Mouse (Mus musculus) forebrain, postnatal 0 days (tissue): ENCODE data around the gene Zfp2. TPM values are rescaled to one million over a fixed set of nuclear protein-coding genes. Genes with fewer than 3 reads are reported as not detected.

Experiments used
- ATAC-seq: fragments of 200-750 bp; cut with Nextera tagmentation; 2 replicates; pipeline ENCODE4 v1.8.0; 2017; ENCODE audit warnings: mild to moderate bottlenecking, moderate library complexity
- DNase-seq: peaks from one replicate; pipeline ENCODE4 v3.0.0-alpha.2; 2015
- H3K27ac ChIP-seq: fragments of 300-500 bp; sonication (generic); 2 replicates; pipeline ENCODE4 v1.5.1; 2014; ENCODE audit warnings: low read depth, mild to moderate bottlenecking, antibody characterized with exemption, low read length, moderate library complexity, mixed read lengths
- H3K27me3 ChIP-seq: fragments of 300-500 bp; sonication (generic); 2 replicates; pipeline ENCODE4 v1.6.1; 2014; ENCODE audit warnings: mild to moderate bottlenecking, low read length, mixed read lengths; ENCODE audit not compliant: insufficient read depth
- H3K36me3 ChIP-seq: fragments of 300-500 bp; sonication (generic); 2 replicates; pipeline ENCODE4 v1.6.1; 2014; ENCODE audit warnings: mild to moderate bottlenecking, moderate library complexity; ENCODE audit not compliant: insufficient read depth
- H3K4me1 ChIP-seq: fragments of 300-500 bp; sonication (generic); 2 replicates; pipeline ENCODE4 v1.6.1; 2014; ENCODE audit warnings: antibody characterized with exemption; ENCODE audit not compliant: insufficient read depth
- H3K4me2 ChIP-seq: fragments of 300-500 bp; sonication (generic); 2 replicates; pipeline ENCODE4 v1.6.1; 2014; ENCODE audit warnings: low read depth, mild to moderate bottlenecking, moderate library complexity
- H3K4me3 ChIP-seq: fragments of 300-500 bp; sonication (generic); 2 replicates; pipeline ENCODE4 v1.5.1; 2014; ENCODE audit warnings: low read depth, low read length, mixed read lengths
- H3K9ac ChIP-seq: fragments of 300-500 bp; sonication (generic); 2 replicates; pipeline ENCODE4 v1.6.1; 2014; ENCODE audit warnings: mild to moderate bottlenecking
- H3K9me3 ChIP-seq: fragments of 300-500 bp; sonication (generic); 2 replicates; pipeline ENCODE4 v1.6.1; 2016; ENCODE audit warnings: low read length
- CTCF ChIP-seq: sonication (generic); IDR thresholded peaks from 2 replicates; pipeline ENCODE4 v1.5.1; 2016; ENCODE audit warnings: antibody characterized with exemption, control low read depth, low read depth
- WGBS: fragments of 180-500 bp; shearing (Covaris S2); extraction: QIAGEN DNeasy Blood & Tissue Kit; methylation state at CpG from one replicate; pipeline ENCODE4 v1.1.7; 2014; 5-methylcytosine and 5-hydroxymethylcytosine counted together
- polyA plus RNA-seq: library from polyadenylated mRNA; unstranded; fragments of >200 nt; fragmentation: Nextera tagmentation; extraction: Ambion mirVana; gene quantifications from 2 replicates; pipeline ENCODE4 v1.2.1, GENCODE M21; 2015
- total RNA-seq: library from RNA; depleted of rRNA; stranded (reverse); fragments of >200 nt; gene quantifications from 2 replicates; pipeline ENCODE4 v1.2.3, GENCODE M21; 2014; rRNA removed

The Zfp2 gene
- 39.8 and 39.9 TPM in 2 replicates for total RNA-seq
- 29.5 and 35.2 TPM in 2 replicates for polyA plus RNA-seq

DNA sequence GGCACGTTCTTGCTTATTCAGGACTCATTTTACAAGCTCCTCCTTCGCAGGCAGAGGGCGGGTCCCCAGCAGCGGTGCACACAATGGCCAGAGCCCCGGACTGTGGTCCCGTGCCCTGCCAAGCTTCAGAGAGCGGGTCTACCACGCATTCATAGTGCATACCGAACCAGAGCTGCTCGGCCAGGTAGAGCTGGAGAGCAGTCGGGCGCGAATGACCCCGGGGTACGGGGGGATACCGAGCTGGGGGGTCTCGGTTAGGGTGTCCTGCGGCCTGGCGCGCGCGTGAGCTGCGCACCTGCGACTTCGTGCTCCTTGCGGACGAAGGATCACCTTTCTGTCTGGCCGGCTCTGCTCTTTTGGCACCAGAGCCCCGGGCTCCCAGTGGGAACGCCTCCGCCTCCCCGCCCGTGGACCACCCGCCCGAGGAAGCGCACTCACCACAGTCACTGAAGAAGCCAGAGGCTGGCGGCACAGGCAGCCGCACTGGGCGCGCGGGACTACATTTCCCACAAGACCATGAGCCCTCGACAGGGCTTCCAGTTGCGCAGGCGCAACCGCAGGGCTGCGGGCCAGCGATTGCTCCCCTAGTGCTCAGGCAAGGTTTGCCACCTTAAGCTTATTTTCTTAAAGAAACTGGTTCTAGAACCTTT lies at the start of gene Zfp2:
Gene Zfp2 (minus strand): TSS at position 495 of the 650 bp plus-strand sequence.
- Histone ChIP-seq H3K4me1 (0 out of 2 replicates have a peak, but pooled peaks cover 3% of the 10 kb centered on the region), H3K9me3 (peaks cover 10% of the 10 kb centered on the region; the same call in 1 of the 2 replicates), H3K9ac (peak within 1 kb of the TSS; percentile 78), H3K4me2 (peak within 1 kb of the TSS; percentile 49), H3K36me3 (peaks cover 14% of the 10 kb centered on the region), H3K27me3 (no peaks in the 10 kb centered on the region), H3K4me3 (peak within 1 kb of the TSS; percentile 67), H3K27ac (peak within 1 kb of the TSS; percentile 85)
- ATAC-seq (peak; percentile 100), DNase-seq (peak; percentile 97)
- WGBS = under 1% methylated on average over 47 of the region's 47 CpGs
- TF ChIP-seq CTCF = peak; percentile 83

DNA sequence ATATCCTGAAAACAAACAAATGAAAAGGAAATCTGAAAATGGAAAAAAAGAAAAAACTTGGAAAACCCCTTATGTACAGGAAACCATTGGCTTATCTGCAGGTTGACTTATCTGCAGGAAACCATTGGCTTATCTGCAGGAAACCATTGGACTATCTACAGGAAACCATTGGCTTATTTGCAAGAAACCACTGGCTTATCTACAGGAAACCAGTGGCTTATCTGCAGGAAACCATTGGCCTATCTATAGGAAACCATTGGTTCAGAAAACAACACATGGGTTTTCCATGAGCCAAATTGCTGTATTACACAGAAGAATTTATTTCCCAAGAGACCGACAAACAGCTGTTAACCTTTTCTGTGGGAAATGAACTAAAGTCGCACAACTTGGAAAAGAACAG lies 48.9 kb upstream of the Zfp2 start:
- WGBS = 88% methylated on average over 2 of the region's 2 CpGs
- Histone ChIP-seq H3K4me2 (no peak overlapping the region), H3K36me3 (no peaks in the 10 kb centered on the region), H3K4me3 (no peak overlapping the region), H3K9me3 (no peaks in the 10 kb centered on the region), H3K9ac (no peak overlapping the region), H3K4me1 (no peaks in the 10 kb centered on the region), H3K27ac (no peak overlapping the region), H3K27me3 (no peaks in the 10 kb centered on the region)
- ATAC-seq = no peak
- no peak for DNase-seq
- TF ChIP-seq CTCF = no peak

DNA sequence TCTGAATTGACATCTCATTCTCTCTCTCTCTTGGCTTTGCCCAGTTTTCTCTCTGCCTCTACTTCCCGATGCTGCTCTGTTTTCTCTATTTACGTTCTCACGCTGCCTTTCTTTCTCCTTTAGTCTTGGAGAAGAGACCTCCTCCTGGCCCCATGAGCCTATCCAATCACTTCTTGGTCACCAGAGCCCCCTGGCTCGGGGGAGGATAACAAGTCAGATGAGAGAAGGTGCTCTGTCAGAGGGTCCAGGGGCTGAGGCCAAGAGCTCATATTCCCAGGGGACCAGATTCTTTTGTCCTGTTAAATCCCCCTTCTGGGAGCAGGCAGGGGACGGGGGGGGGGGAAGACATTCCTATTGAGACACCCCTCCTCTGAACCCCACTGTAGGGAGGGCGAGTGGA lies 37.7 kb upstream of the Zfp2 start, which contains the start of gene Prop1:
Gene Prop1 (minus strand): TSS at position 101 of the 400 bp plus-strand sequence.
- Histone ChIP-seq H3K27me3 (no peaks in the 10 kb centered on the region), H3K36me3 (no peaks in the 10 kb centered on the region), H3K4me2 (no peak within 1 kb of the TSS), H3K4me1 (no peaks in the 10 kb centered on the region), H3K27ac (no peak within 1 kb of the TSS), H3K9ac (no peak within 1 kb of the TSS), H3K9me3 (no peaks in the 10 kb centered on the region), H3K4me3 (no peak within 1 kb of the TSS)
- TF ChIP-seq CTCF = no peak
- DNase-seq = no peak
- 63% methylated on average over 6 of the region's 6 CpGs for WGBS
- ATAC-seq = no peak

- Histone ChIP-seq H3K27ac (no peak overlapping the region), H3K27me3 (no peaks in the 10 kb centered on the region), H3K4me3 (no peak overlapping the region), H3K36me3 (no peaks in the 10 kb centered on the region), H3K9ac (no peak overlapping the region), H3K4me1 (no peaks in the 10 kb centered on the region), H3K4me2 (no peak overlapping the region), H3K9me3 (no peaks in the 10 kb centered on the region)
- whole genome bisulfite sequencing = 72% methylated on average over 14 of the region's 14 CpGs
- no peak for TF ChIP-seq CTCF
- DNase-seq = peak; percentile 9
- ATAC-seq = no peak
These were observed 36.3 kb upstream of the Zfp2 start for GRCm38 (mm10) chr11:50952290-50952689.

- Histone ChIP-seq H3K9ac (no peak within 1 kb of the TSS), H3K9me3 (no peaks in the 10 kb centered on the region), H3K4me3 (no peak within 1 kb of the TSS), H3K27ac (no peak within 1 kb of the TSS), H3K4me1 (no peaks in the 10 kb centered on the region), H3K27me3 (no peaks in the 10 kb centered on the region), H3K4me2 (no peak within 1 kb of the TSS), H3K36me3 (no peaks in the 10 kb centered on the region)
- no peak for ATAC-seq
- no peak for TF ChIP-seq CTCF
- no peak for DNase-seq
- WGBS = 84% methylated on average over 14 of the region's 14 CpGs
These were observed 27.5 kb upstream of the Zfp2 start, which contains the start of gene 4933414I15Rik for GRCm38 (mm10) chr11:50943506-50943905. 4933414I15Rik (minus strand) TSS chr11:50943765.

DNA sequence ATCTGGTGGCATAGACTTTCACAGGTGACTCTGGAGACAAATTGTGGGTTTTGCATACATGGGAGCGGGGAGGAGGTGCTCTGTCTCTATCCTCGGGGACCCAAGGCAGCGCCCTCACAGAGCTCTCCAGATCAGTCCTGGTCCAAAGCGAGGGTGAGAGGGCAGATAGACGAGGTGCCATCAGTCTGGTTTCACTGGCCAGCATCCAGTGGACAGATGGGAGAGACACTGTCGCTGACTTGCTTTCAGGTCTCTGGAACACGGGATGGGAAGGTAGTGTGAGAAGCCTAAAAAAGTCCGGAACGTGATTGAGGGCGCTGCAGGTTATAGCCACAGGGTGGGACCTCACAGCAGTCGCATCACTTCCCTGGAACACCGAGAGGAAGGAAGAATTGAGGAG lies 26.4 kb upstream of the Zfp2 start:
- no peak for TF ChIP-seq CTCF
- Histone ChIP-seq H3K27me3 (no peaks in the 10 kb centered on the region), H3K9me3 (no peaks in the 10 kb centered on the region), H3K4me3 (no peak overlapping the region), H3K27ac (no peak overlapping the region), H3K4me2 (no peak overlapping the region), H3K9ac (no peak overlapping the region), H3K4me1 (no peaks in the 10 kb centered on the region), H3K36me3 (no peaks in the 10 kb centered on the region)
- DNase-seq = no peak
- no peak for ATAC-seq
- WGBS = 76% methylated on average over 12 of the region's 12 CpGs

DNA sequence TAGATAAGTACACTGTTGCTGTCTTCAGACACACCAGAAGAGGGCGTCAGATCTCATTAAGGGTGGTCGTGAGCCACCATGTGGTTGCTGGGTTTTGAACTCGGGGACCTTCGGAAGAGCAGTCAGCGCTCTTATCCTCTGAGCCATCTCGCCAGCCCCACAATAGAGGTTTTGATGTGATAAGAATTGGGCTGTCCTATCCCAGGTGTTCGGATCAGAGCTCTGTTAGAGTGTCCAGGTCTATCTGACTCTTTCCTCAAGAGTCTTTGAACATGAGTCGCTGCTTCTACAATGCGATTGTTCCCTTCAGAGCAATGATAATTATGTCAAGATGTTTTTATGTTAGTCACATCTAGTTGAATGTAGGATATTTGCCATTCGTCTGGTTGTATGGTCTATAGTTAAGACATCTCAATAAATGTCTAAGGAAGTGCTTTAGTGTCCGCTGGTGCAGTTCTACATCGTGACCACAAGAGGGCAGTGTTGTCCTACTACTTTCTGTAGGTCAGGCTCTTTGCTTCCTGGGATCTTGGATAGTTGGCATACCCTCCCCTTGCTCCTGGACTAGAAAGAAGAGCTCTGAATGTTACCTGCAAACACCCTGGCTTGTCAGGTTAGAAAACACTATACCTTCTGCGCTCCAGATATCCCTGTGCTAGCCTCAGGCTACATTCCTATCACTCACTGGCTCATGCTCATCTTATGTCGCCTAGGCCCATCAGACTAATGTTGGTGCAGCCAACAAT lies 23.8 kb upstream of the Zfp2 start:
- WGBS = 38% methylated on average over 14 of the region's 14 CpGs

More for the DNA sequence above, 23.8 kb upstream of the Zfp2 start:
- H3K27ac ChIP-seq = no peak overlapping the region
- TF ChIP-seq CTCF = peak; percentile 95
- no peak overlapping the region for H3K4me3 ChIP-seq
- H3K4me2 ChIP-seq = no peak overlapping the region
- no peaks in the 10 kb centered on the region for H3K36me3 ChIP-seq
- no peaks in the 10 kb centered on the region for H3K4me1 ChIP-seq
- DNase-seq = peak; percentile 86
- H3K9ac ChIP-seq = no peak overlapping the region
- no peaks in the 10 kb centered on the region for H3K9me3 ChIP-seq
- H3K27me3 ChIP-seq = no peaks in the 10 kb centered on the region
- ATAC-seq = peak; percentile 53
